In genomic region chr8:117082947-117083559, GRCm38 (mm10) we compare ENCODE assay signal across 20 mouse cellular contexts. TPM values are rescaled to one million over a fixed set of nuclear protein-coding genes. Genes with fewer than 3 reads are reported as not detected.
A peak's percentile ranks its signal among the peaks of the same experiment; 100 is the strongest.
DNase-seq lines count a peak whose midpoint lies in the region; ATAC-seq and TF ChIP-seq lines count a peak whose summit lies in the region.
"Had no signal": no experiment of that assay in that cellular context is flagged by ENCODE, and none has a peak within 500 bp of the region (broad histone marks: within the 10 kb centered on the region; RNA-seq: fewer than 3 reads in every experiment).

No protein-coding gene starts in this region.

- peak in 1 of 3 experiments; percentile 21; a peak in 2 of 6 replicates for TF ChIP-seq CTCF in MEL (IDR thresholded peaks at IDR 0.05 in 2 of 3, conservative IDR thresholded peaks at IDR 0.05 in 1 of 3; ENCODE audit: control insufficient read depth in 1 of 3, insufficient read depth in 1 of 3, low read depth in 2 of 3, low read length in 3 of 3, poor library complexity in 1 of 3, severe bottlenecking in 1 of 3)

- peak in 1 of 2 experiments; percentile 48; a peak in 2 of 4 replicates for TF ChIP-seq POLR2A in MEL (IDR thresholded peaks at IDR 0.05; ENCODE audit: control insufficient read depth in 1 of 2, insufficient read depth in 1 of 2, low read depth in 1 of 2, low read length in 2 of 2, poor library complexity in 1 of 2)

- H3K79me2 ChIP-seq in MEL (ENCODE audit: control insufficient read depth, insufficient read depth, low read length, poor library complexity): no peaks in the 10 kb centered on the region

- TF ChIP-seq EP300 in MEL (IDR thresholded peaks at IDR 0.05; ENCODE audit: low read depth in 1 of 2, low read length in 2 of 2): peak; percentile 92 to 97

- peak overlapping the region; percentile 18 for H3K9ac ChIP-seq in MEL (ENCODE audit: control insufficient read depth, low read depth, low read length, poor library complexity, severe bottlenecking)
- H3K9ac ChIP-seq: embryonic facial prominence, embryonic 12.5 days; heart, embryonic 15.5 days; hindbrain, embryonic 15.5 days; limb, embryonic 12.5 days; midbrain, embryonic 12.5 days had no signal

- DNase-seq in 416B (ENCODE audit: low read depth) (peak; percentile 99), MEL (ENCODE audit: low read depth, low spot score) (peak; percentile 93)
- no peak for DNase-seq in left cerebral cortex, postnatal 36 days (ENCODE audit: low spot score in 2 of 2)
- DNase-seq in right cerebral cortex, postnatal 10 days (ENCODE audit: low spot score in 2 of 2): no peak
- DNase-seq: adrenal gland, postnatal 36 days; cerebellum, adult 11-12 months; kidney, adult 2 months; right cerebral cortex, postnatal 25 days had no signal

- peak; percentile 79 to 81 for ATAC-seq in hematopoietic stem cell, adult 5-6 weeks (replicated peaks in 1 of 2; ENCODE audit: insufficient read depth in 1 of 2, low FRiP score in 2 of 2, low TSS enrichment in 1 of 2, low read depth in 1 of 2, poor library complexity in 2 of 2, severe bottlenecking in 2 of 2)
- ATAC-seq in megakaryocyte, adult 5-6 weeks (ENCODE audit: poor library complexity, severe bottlenecking): 0 out of 2 replicates have a peak, but pooled peaks have one; percentile 22
- no peak for ATAC-seq in monocyte, adult 5-6 weeks (replicated peaks; ENCODE audit: insufficient number of reproducible peaks, low FRiP score, low TSS enrichment, poor library complexity, severe bottlenecking)
- ATAC-seq: lung, postnatal 0 days; Patski had no signal

- H3K4me1 ChIP-seq in MEL (ENCODE audit: control insufficient read depth in 1 of 2, insufficient read depth in 2 of 2, low read length in 2 of 2): peaks cover 42 to 67% of the 10 kb centered on the region in 2 experiments
- H3K4me1 ChIP-seq: embryonic facial prominence, embryonic 12.5 days; forebrain, embryonic 10.5 days; hindbrain, embryonic 15.5 days; limb, embryonic 12.5 days; midbrain, embryonic 12.5 days had no signal

- intact Hi-C loops in left cerebral cortex, postnatal 36 days (cut with DNase I): no loop called here

- H3K27ac ChIP-seq in MEL (ENCODE audit: control insufficient read depth, low read depth, low read length): peak overlapping the region; percentile 88
- H3K27ac ChIP-seq: embryonic facial prominence, embryonic 12.5 days; forebrain, embryonic 10.5 days; heart, embryonic 15.5 days; hindbrain, embryonic 15.5 days; limb, embryonic 12.5 days; midbrain, embryonic 12.5 days had no signal

- H3K27me3 ChIP-seq in MEL (ENCODE audit: control insufficient read depth in 1 of 2, insufficient read depth in 2 of 2, low read length in 2 of 2): no peaks in the 10 kb centered on the region
- H3K27me3 ChIP-seq: hindbrain, embryonic 15.5 days; midbrain, embryonic 12.5 days had no signal

- TF ChIP-seq RAD21 in MEL (IDR thresholded peaks at IDR 0.05; ENCODE audit: low read depth, low read length): no peak

- peak overlapping the region; percentile 10 to 16; a peak in 3 of 4 replicates for H3K4me3 ChIP-seq in MEL (ENCODE audit: control insufficient read depth in 1 of 2, insufficient read depth in 1 of 2, low read depth in 2 of 2, low read length in 2 of 2)
- H3K4me3 ChIP-seq: embryonic facial prominence, embryonic 12.5 days; forebrain, embryonic 10.5 days; heart, embryonic 15.5 days; hindbrain, embryonic 15.5 days; limb, embryonic 12.5 days; midbrain, embryonic 12.5 days had no signal

- no peaks in the 10 kb centered on the region for H3K9me3 ChIP-seq in MEL (replicated peaks; ENCODE audit: insufficient read depth, low read length)
- H3K9me3 ChIP-seq: embryonic facial prominence, embryonic 12.5 days; forebrain, embryonic 10.5 days; heart, embryonic 15.5 days; hindbrain, embryonic 15.5 days; limb, embryonic 12.5 days; midbrain, embryonic 12.5 days had no signal

- H3K36me3 ChIP-seq in MEL (ENCODE audit: control insufficient read depth in 1 of 2, insufficient read depth in 2 of 2, low read length in 2 of 2): peaks cover 0 to 55% of the 10 kb centered on the region in 2 experiments; a peak in 2 of 4 replicates
- H3K36me3 ChIP-seq: embryonic facial prominence, embryonic 12.5 days; forebrain, embryonic 10.5 days; heart, embryonic 15.5 days; hindbrain, embryonic 15.5 days; limb, embryonic 12.5 days; midbrain, embryonic 12.5 days had no signal

TF ChIP-seq in MEL, 35 proteins besides CTCF, POLR2A, EP300 and RAD21:
- TF ChIP-seq TAL1 (IDR thresholded peaks at IDR 0.05; ENCODE audit: low read length) (peak; percentile 92), JUND (IDR thresholded peaks at IDR 0.05; ENCODE audit: low read depth, low read length) (peak; percentile 37; the same call in 1 of the 2 replicates), MYB (IDR thresholded peaks at IDR 0.05; ENCODE audit: low read depth, low read length) (peak; percentile 87), MAFK (IDR thresholded peaks at IDR 0.05; ENCODE audit: borderline replicate concordance, low read depth, low read length) (peak; percentile 70; the same call in 1 of the 2 replicates), MAX (IDR thresholded peaks at IDR 0.05; ENCODE audit: low read length) (no peak), HCFC1 (IDR thresholded peaks at IDR 0.05; ENCODE audit: low read depth, low read length) (no peak; the same call in 1 of the 2 replicates), GATA1 (IDR thresholded peaks at IDR 0.05; ENCODE audit: low read depth, low read length) (peak; percentile 85), E2F4 (IDR thresholded peaks at IDR 0.05; ENCODE audit: borderline replicate concordance, low read depth, low read length) (no peak), SMC3 (IDR thresholded peaks at IDR 0.05; ENCODE audit: low read depth, low read length) (no peak), ELF1 (IDR thresholded peaks at IDR 0.05; ENCODE audit: low read depth, low read length) (0 out of 2 replicates have a peak, but pooled peaks have one; percentile 19), TBP (IDR thresholded peaks at IDR 0.05; ENCODE audit: low read depth, low read length) (peak; percentile 73), SIN3A (IDR thresholded peaks at IDR 0.05; ENCODE audit: low read length) (peak; percentile 74), ETS1 (IDR thresholded peaks at IDR 0.05; ENCODE audit: low read depth, low read length) (peak; percentile 91), TCF12 (IDR thresholded peaks at IDR 0.05; ENCODE audit: low read depth, low read length) (peak; percentile 93), ZKSCAN1 (IDR thresholded peaks at IDR 0.05; ENCODE audit: low read depth, low read length) (no peak), BHLHE40 (IDR thresholded peaks at IDR 0.05; ENCODE audit: borderline replicate concordance, low read depth, low read length) (no peak; the same call in 1 of the 2 replicates), NRF1 (IDR thresholded peaks at IDR 0.05; ENCODE audit: insufficient read depth, low read depth, low read length, poor library complexity, severe bottlenecking) (no peak), RCOR1 (IDR thresholded peaks at IDR 0.05; ENCODE audit: low read depth, low read length) (peak; percentile 76), USF2 (IDR thresholded peaks at IDR 0.05; ENCODE audit: borderline replicate concordance in 1 of 2, insufficient read depth in 1 of 2, low read depth in 1 of 2, low read length in 2 of 2) (no peak)

RNA-seq across cellular contexts. Expression of gene Pkd1l2, which starts 0.8 kb away (rescaled TPM):
- 0.92 and 1.5 TPM in 2 replicates for total RNA-seq in MEL (2012; rRNA removed)
- polyA plus RNA-seq in MEL (2012; ENCODE audit: insufficient read depth in 1 of 2, insufficient read length in 2 of 2, low read depth in 1 of 2, low replicate concordance in 2 of 2, missing spikeins in 1 of 2): under 1 TPM in 1 of 2 experiments, not detected in 1; 0.86 TPM
- total RNA-seq in hematopoietic stem cell, adult 5-6 weeks (2017): not detected in 2 replicates
- 0.04 and 0.07 TPM in 2 replicates for total RNA-seq in megakaryocyte, adult 5-6 weeks (2015)
- total RNA-seq in megakaryocyte, adult 5-6 weeks (2017): 0.04 and 0.08 TPM in 2 replicates
- total RNA-seq in monocyte, adult 5-6 weeks (2017): 1.6 to 2.5 TPM in 2 of 3 replicates, not detected in the other
- under 1 TPM; 0.07 TPM for total RNA-seq in left cerebral cortex, postnatal 36 days (2021)
- total RNA-seq: CH12.LX had no signal
- polyA plus RNA-seq: embryonic facial prominence, embryonic 12.5 days; forebrain, embryonic 10.5 days; limb, embryonic 12.5 days; lung, postnatal 0 days; midbrain, embryonic 12.5 days; Patski had no signal

RNA-seq across cellular contexts. Expression of gene Bco1, which starts 12.6 kb away (rescaled TPM):
- total RNA-seq in MEL (2012; rRNA removed): 1.2 and 1.6 TPM in 2 replicates
- under 1 TPM in 1 of 2 experiments, not detected in 1; 0.70 TPM for polyA plus RNA-seq in MEL (2012; ENCODE audit: insufficient read depth in 1 of 2, insufficient read length in 2 of 2, low read depth in 1 of 2, low replicate concordance in 2 of 2, missing spikeins in 1 of 2)
- 0.13 and 0.40 TPM in 2 replicates for total RNA-seq in hematopoietic stem cell, adult 5-6 weeks (2017)
- total RNA-seq in megakaryocyte, adult 5-6 weeks (2015): not detected in 2 replicates
- not detected in 2 replicates for total RNA-seq in megakaryocyte, adult 5-6 weeks (2017)
- total RNA-seq in monocyte, adult 5-6 weeks (2017): 0.95 TPM in 1 of 3 replicates, not detected in the others
- not detected for total RNA-seq in left cerebral cortex, postnatal 36 days (2021)
- total RNA-seq: CH12.LX had no signal
- polyA plus RNA-seq: heart, embryonic 15.5 days; lung, postnatal 0 days; Patski had no signal

Comparison
In these comparisons a context has a peak if more than half of its experiments do, and no peak if none do; other contexts are left out.
1. DNase-seq: peak in 416B (single experiment) and MEL (single experiment); none in left cerebral cortex, postnatal 36 days (0 of 2) and right cerebral cortex, postnatal 10 days (0 of 2).